Mouse (Mus musculus): ENCODE measurements at regions not wholly inside any gene's neighbourhood (a gene's known extent, or its start where the extent isn't known, plus 50 kb on each side); places are given as distances from the start of the nearest gene placed in this dataset.

GRCm38 (mm10) chr2:131612486-131612885, 50.4 kb upstream of the Adra1d start:
- no peak for ATAC-seq (ENCODE audit: insufficient number of reproducible peaks, insufficient read depth, low FRiP score, low read depth)
- no peak overlapping the region for H3K9ac ChIP-seq (replicated peaks; ENCODE audit: low read depth, low read length)
- no peaks in the 10 kb centered on the region for H3K27me3 ChIP-seq (ENCODE audit: control insufficient read depth, insufficient read depth, low read length)
- no peaks in the 10 kb centered on the region for H3K4me1 ChIP-seq (ENCODE audit: control insufficient read depth, insufficient read depth, low read length)
- no peaks in the 10 kb centered on the region for H3K36me3 ChIP-seq (ENCODE audit: control insufficient read depth, insufficient read depth, low read length)
- H3K4me3 ChIP-seq (ENCODE audit: low read depth, low read length), result no peak overlapping the region
- no peak overlapping the region for H3K27ac ChIP-seq (ENCODE audit: low read length)
- no peak overlapping the region for H3K4me2 ChIP-seq (replicated peaks; ENCODE audit: low read depth, low read length)
- H3K9me3 ChIP-seq (ENCODE audit: control insufficient read depth, low read depth, low read length), result no peaks in the 10 kb centered on the region
- WGBS, result 70% methylated on average over 5 of the region's 5 CpGs

Measured in stomach, embryonic 14.5 days (tissue).